Mouse (Mus musculus) hindbrain, embryonic 15.5 days (tissue): ENCODE results near the gene Agpat3. TPM values are rescaled to one million over a fixed set of nuclear protein-coding genes. Genes with fewer than 3 reads are reported as not detected.

Experiments
- ATAC-seq: fragments of 200-750 bp; cut with Nextera tagmentation; 2 replicates; pipeline ENCODE4 v1.8.0; 2017; ENCODE audit warnings: low read depth, moderate number of reproducible peaks, moderate TSS enrichment; ENCODE audit not compliant: low FRiP score
- H3K27ac ChIP-seq: fragments of 300-500 bp; sonication (generic); replicated peaks from 2 replicates; pipeline ENCODE4 v1.5.1; 2015; ENCODE audit warnings: mild to moderate bottlenecking, inconsistent platforms
- H3K27me3 ChIP-seq: fragments of 300-500 bp; sonication (generic); 2 replicates; pipeline ENCODE4 v1.6.1; 2015; ENCODE audit warnings: control low read depth, inconsistent platforms
- H3K36me3 ChIP-seq: fragments of 300-500 bp; sonication (generic); 2 replicates; pipeline ENCODE4 v1.6.1; 2015; ENCODE audit warnings: control low read depth, inconsistent platforms
- H3K4me1 ChIP-seq: fragments of 300-500 bp; sonication (generic); replicated peaks from 2 replicates; pipeline ENCODE4 v1.6.1; 2015; ENCODE audit warnings: control low read depth, inconsistent platforms
- H3K4me2 ChIP-seq: fragments of 300-500 bp; sonication (generic); 2 replicates; pipeline ENCODE4 v1.6.1; 2015; ENCODE audit warnings: moderate library complexity, mild to moderate bottlenecking, inconsistent platforms
- H3K4me3 ChIP-seq: fragments of 300-500 bp; sonication (generic); 2 replicates; pipeline ENCODE4 v1.5.1; 2015; ENCODE audit warnings: mild to moderate bottlenecking, inconsistent platforms
- H3K9ac ChIP-seq: fragments of 300-500 bp; sonication (generic); 2 replicates; pipeline ENCODE4 v1.6.1; 2015; ENCODE audit warnings: inconsistent platforms
- H3K9me3 ChIP-seq: fragments of 300-500 bp; sonication (generic); 2 replicates; pipeline ENCODE4 v1.6.1; 2016; ENCODE audit warnings: control low read depth, inconsistent platforms
- WGBS: fragments of 180-500 bp; shearing (Covaris S2); methylation state at CpG from one replicate; pipeline ENCODE4 v1.1.7; 2015; 5-methylcytosine and 5-hydroxymethylcytosine counted together
- polyA plus RNA-seq: library from polyadenylated mRNA; unstranded; fragments of >200 nt; fragmentation: Nextera tagmentation; extraction: Ambion mirVana; gene quantifications from 2 replicates; pipeline ENCODE4 v1.2.1, GENCODE M21; 2015

Agpat3 gene
- polyA plus RNA-seq, 1 experiment from 2014 or later: 83.5 TPM

DNA sequence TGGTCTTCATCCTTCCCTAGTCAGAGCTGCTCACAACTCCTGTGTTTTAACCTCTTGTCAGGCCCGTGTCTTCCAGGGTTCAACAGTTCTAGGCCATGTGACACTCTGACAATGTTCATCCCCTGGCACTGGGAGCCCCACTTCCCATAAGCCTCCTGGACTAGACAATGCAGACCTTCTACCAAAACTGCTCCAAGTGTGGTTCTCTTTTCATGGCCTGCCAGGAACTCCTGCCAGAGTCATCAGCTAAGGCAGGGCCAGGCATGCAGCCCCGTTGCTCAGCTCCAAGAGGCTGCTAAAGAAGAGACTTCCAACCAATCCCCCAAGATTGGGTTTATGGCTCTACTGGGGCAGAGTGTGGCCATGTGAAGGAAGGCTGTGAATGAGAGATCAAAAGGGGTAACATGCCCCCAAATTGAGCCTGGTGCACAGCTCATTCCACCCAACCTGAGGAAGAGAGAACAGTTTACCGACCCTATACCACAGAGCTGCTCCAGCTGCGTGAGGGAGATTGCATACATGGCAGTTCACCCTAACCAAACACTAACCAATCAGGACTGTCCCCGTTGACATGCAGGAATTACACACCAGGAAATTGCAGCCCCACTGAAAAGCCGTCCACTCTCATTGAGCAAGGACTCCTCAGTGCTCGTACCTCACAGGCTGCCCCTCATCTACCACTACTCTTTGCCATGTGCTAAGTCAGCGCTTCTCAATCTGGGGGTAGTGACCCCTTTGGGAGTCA lies 115.2 kb downstream of the Agpat3 start:
- Histone ChIP-seq H3K4me1 (peaks cover 11% of the 10 kb centered on the region; the same call in 1 of the 2 replicates), H3K36me3 (no peaks in the 10 kb centered on the region), H3K4me3 (no peak overlapping the region), H3K9ac (no peak overlapping the region), H3K4me2 (no peak overlapping the region), H3K9me3 (no peaks in the 10 kb centered on the region), H3K27me3 (no peaks in the 10 kb centered on the region), H3K27ac (no peak overlapping the region)
- 81% methylated on average over 8 of the region's 8 CpGs for WGBS
- peak; percentile 46; the same call in 1 of the 2 replicates for ATAC-seq

DNA sequence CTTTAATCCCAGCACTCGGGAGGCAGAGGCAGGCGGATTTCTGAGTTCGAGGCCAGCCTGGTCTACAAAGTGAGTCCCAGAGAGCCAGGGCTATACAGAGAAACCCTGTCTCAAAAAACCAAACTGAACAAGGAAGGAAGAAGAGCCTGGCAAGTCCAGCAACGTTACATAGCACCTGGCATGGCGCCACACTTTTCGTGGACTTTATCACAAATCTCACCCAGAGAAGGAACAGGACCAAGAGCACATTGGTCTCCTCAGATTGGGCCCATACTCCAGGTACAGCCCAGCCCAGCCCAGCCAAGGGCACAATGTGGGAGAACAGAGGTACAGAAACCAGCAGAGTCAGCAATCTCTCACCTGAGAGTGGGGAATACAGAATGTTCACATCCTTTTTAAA lies 118.5 kb downstream of the Agpat3 start:
- WGBS: 95% methylated on average over 6 of the region's 6 CpGs
- peaks cover 16% of the 10 kb centered on the region; the same call in 1 of the 2 replicates for H3K36me3 ChIP-seq
- ATAC-seq: no peak
- H3K27ac ChIP-seq: no peak overlapping the region
- no peaks in the 10 kb centered on the region for H3K9me3 ChIP-seq
- peaks cover 8% of the 10 kb centered on the region; the same call in 1 of the 2 replicates for H3K4me1 ChIP-seq
- H3K4me3 ChIP-seq: no peak overlapping the region
- no peak overlapping the region for H3K9ac ChIP-seq
- no peak overlapping the region for H3K4me2 ChIP-seq
- H3K27me3 ChIP-seq: no peaks in the 10 kb centered on the region

DNA sequence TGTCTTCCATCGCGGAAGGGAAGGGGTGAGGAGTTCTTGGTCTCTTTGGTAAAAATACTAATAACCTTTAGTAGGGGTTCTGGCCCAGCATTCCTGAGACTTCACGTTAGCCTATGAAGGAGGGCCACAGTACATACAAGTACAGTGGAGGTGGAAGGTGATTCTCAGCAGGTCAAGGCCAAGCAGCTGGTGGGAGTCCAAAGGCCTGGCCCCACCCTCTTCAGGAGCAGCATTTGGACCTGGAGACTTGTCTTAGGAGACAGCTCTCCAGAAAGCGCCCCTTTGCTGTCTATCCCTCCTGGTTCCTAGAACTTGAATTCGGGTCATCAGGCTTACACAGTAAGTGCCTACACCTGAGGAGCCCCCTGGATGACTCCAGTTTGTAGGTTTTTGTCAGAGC lies 119.1 kb downstream of the Agpat3 start:
- Histone ChIP-seq H3K9me3 (no peaks in the 10 kb centered on the region), H3K4me3 (no peak overlapping the region), H3K4me1 (peaks cover 8% of the 10 kb centered on the region; the same call in 1 of the 2 replicates), H3K4me2 (no peak overlapping the region), H3K27me3 (no peaks in the 10 kb centered on the region), H3K36me3 (peaks cover 16% of the 10 kb centered on the region; the same call in 1 of the 2 replicates), H3K9ac (no peak overlapping the region), H3K27ac (no peak overlapping the region)
- WGBS: 94% methylated on average over 5 of the region's 5 CpGs
- ATAC-seq: no peak

DNA sequence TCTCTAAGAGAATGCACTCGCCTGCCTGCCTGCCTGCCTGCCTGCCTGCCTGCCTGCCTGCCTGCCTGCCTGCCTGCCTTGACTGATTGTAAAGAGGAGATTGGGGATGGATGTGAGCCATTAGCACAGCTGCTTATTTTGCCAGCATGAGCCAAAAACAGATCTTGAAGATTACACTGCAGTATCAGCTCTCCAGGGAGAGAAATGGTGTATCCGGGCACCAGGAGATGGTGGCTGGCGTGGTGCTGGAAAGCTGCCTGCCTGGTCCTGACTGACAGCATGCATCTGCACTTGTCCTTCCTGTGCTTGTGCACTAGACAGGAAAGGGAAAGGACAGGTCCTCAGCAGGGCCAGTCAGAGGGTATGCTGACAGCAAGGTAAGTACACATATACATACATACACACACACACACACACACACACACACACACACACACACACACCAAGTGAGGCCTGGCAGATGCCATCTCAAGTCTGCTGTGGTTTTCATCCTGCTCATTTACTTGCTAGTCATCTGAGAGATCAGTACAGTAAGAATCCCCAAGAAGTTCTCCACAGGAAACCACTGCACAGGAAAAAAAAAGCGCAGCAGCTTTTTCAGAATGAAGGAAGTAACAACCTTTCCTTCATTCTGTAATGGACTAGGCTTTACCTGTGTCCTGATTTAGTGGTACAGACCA lies 119.8 kb downstream of the Agpat3 start:
- H3K4me3 ChIP-seq: no peak overlapping the region

DNA sequence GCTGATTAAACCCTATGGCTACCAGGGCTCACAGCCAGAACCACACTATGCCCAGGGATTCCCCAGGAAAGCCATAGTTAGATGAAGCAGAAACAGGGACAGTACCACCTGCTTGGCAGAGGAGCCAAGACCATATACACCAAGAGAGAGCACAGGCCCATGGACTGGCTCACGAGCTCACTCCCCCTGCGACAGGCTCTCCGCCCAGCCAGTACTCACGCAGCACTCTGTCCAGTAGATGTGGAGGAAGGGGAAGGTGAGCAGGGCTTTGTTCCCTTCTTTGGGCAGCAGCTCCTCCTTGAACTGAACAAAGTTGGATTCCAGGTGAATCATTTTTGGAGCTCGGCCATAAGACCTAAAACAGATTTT lies 123.7 kb downstream of the Agpat3 start:
- ATAC-seq: no peak
- H3K4me3 ChIP-seq: no peak overlapping the region
- H3K4me1 ChIP-seq: no peaks in the 10 kb centered on the region
- H3K9ac ChIP-seq: no peak overlapping the region
- H3K9me3 ChIP-seq: no peaks in the 10 kb centered on the region
- 93% methylated on average over 5 of the region's 5 CpGs for WGBS
- H3K27ac ChIP-seq: no peak overlapping the region
- H3K36me3 ChIP-seq: peaks cover 26% of the 10 kb centered on the region
- no peaks in the 10 kb centered on the region for H3K27me3 ChIP-seq
- H3K4me2 ChIP-seq: no peak overlapping the region

More for the DNA sequence above, 119.8 kb downstream of the Agpat3 start:
- no peak overlapping the region for H3K9ac ChIP-seq
- no peaks in the 10 kb centered on the region for H3K9me3 ChIP-seq
- H3K36me3 ChIP-seq: peaks cover 16% of the 10 kb centered on the region
- whole genome bisulfite sequencing: 69% methylated on average over 4 of the region's 4 CpGs
- no peak for ATAC-seq
- peaks cover 6% of the 10 kb centered on the region; the same call in 1 of the 2 replicates for H3K4me1 ChIP-seq
- no peaks in the 10 kb centered on the region for H3K27me3 ChIP-seq
- H3K27ac ChIP-seq: no peak overlapping the region
- H3K4me2 ChIP-seq: no peak overlapping the region

DNA sequence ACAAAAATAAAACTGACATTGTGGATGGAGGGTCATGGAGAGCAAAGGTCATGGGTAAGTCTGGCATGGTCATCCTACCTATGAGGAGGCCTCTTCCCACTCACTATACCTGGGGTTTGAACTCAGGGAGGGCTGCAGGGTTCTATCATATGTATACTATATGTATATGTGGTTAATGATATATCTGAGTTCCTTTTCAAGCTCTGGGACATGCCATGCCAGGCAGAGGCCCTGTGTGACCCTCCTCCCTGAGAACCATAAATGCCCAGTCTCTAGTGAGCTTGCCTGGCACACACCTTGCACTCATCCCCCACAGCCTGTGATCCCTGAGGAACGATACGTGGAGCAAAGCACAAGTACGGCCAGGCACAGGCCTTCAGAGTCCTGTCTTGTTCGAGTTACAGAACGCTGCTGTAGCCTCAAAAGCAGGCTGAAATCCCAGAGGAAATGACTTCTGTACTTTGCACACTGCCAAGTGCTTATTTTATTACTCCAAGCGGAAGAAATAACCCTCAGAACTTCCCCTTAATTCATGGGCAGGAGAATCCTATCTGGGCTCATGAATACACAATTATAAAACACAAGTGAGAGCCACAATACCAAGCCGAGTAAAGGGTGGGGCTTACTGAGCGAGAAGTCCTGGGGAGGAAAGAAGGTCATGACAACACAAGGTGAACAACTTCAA lies 124.3 kb downstream of the Agpat3 start:
- Histone ChIP-seq H3K4me1 (no peaks in the 10 kb centered on the region), H3K4me3 (no peak overlapping the region), H3K27ac (no peak overlapping the region), H3K9ac (no peak overlapping the region), H3K4me2 (no peak overlapping the region), H3K36me3 (peaks cover 26% of the 10 kb centered on the region), H3K27me3 (no peaks in the 10 kb centered on the region), H3K9me3 (no peaks in the 10 kb centered on the region)
- 86% methylated on average over 8 of the region's 8 CpGs for WGBS
- ATAC-seq: no peak

DNA sequence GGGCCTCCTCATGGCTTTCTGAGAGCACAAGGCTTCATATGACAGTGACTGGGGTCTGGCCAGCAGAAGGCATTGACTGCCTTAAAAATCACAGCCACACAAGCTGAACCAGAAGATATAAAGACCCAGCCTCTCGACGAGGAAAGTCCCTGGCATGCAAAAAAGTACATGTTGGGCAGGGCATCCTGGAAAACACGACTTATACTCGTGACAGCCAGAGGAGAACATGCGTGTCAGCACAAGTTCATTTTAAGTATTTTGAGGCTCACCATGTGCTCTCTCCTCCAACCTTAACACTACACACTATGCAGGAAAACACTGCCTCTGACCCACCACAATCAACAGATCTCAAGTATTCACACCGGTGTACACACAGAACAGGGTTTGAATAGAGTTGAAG lies 128.2 kb downstream of the Agpat3 start:
- H3K4me3 ChIP-seq: no peak overlapping the region
- no peak overlapping the region for H3K4me2 ChIP-seq
- H3K27me3 ChIP-seq: no peaks in the 10 kb centered on the region
- H3K9ac ChIP-seq: no peak overlapping the region
- H3K27ac ChIP-seq: no peak overlapping the region
- WGBS: 95% methylated on average over 6 of the region's 6 CpGs
- peaks cover 12% of the 10 kb centered on the region for H3K36me3 ChIP-seq
- ATAC-seq: no peak
- H3K9me3 ChIP-seq: no peaks in the 10 kb centered on the region
- H3K4me1 ChIP-seq: no peaks in the 10 kb centered on the region

DNA sequence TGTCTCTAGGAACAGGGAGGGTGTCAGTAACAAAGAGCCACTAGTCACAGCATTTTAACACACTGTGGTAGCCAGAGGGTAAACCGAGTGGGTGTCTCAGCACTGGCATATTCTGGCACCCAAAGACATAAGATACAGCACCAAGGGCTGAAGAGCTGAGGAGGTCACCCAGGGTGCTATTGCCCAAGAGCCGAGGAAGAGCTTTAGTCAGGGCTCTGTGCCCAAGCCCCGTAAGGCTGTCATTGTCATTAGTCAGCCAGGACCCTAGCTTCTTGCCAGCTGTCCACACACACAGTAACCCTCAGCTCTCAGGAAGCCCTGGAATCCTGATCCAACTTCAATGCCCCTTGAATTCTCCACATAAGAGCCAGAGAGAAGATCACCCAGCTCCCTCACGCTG lies 129.4 kb downstream of the Agpat3 start:
- ATAC-seq: no peak
- no peaks in the 10 kb centered on the region for H3K9me3 ChIP-seq
- no peak overlapping the region for H3K4me3 ChIP-seq
- H3K4me1 ChIP-seq: no peaks in the 10 kb centered on the region
- H3K27ac ChIP-seq: no peak overlapping the region
- H3K36me3 ChIP-seq: peaks cover 22% of the 10 kb centered on the region
- no peak overlapping the region for H3K9ac ChIP-seq
- no peaks in the 10 kb centered on the region for H3K27me3 ChIP-seq
- WGBS: 73% methylated on average over 4 of the region's 4 CpGs
- H3K4me2 ChIP-seq: no peak overlapping the region

DNA sequence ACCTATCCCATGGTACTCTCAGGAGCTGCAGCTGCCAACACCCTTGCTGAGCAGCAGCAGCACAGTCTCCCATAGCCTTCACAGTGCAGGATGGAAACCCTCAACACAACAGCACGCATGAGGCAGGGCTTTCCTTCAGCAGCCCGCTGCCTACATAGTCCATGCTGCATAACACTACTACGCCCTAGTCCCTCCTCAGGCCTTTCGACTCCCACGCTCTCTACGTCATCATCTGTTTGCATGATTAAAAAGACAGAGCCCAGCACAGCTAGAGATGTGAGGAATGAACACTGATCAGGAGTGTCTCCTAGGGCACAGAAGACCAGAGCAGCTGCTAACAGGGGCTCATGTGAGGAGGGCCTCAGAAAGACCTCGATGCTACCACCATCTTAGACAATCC lies 131.0 kb downstream of the Agpat3 start:
- ATAC-seq: no peak
- no peak overlapping the region for H3K4me2 ChIP-seq
- no peak overlapping the region for H3K4me3 ChIP-seq
- H3K36me3 ChIP-seq: peaks cover 23% of the 10 kb centered on the region
- H3K9me3 ChIP-seq: no peaks in the 10 kb centered on the region
- no peak overlapping the region for H3K27ac ChIP-seq
- H3K9ac ChIP-seq: no peak overlapping the region
- no peaks in the 10 kb centered on the region for H3K27me3 ChIP-seq
- H3K4me1 ChIP-seq: no peaks in the 10 kb centered on the region
- WGBS: 96% methylated on average over 7 of the region's 7 CpGs

DNA sequence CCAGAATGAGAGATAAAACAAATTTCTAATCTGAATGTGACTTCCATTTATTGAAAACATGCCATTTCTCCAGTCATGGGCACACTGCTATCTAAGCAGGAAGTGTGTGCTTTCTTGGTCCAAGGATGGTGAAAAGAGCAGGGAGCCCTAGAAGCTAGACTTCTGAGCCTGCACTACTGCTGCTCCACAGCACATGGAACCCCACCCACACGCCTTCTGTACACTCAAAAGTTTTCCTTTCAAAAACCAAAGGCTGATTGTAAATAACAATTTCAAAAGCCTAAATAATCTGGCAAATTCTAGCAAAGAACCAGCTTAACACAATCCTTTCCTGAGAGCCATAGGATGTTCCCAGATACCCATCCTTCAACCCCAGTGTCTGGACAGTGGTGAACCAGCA lies 132.8 kb downstream of the Agpat3 start:
- H3K36me3 ChIP-seq: peaks cover 36% of the 10 kb centered on the region

More for the DNA sequence above, 132.8 kb downstream of the Agpat3 start:
- H3K27ac ChIP-seq: no peak overlapping the region
- no peak for ATAC-seq
- 100% methylated on average over 1 of the region's 1 CpGs for WGBS
- H3K4me1 ChIP-seq: no peaks in the 10 kb centered on the region
- no peak overlapping the region for H3K4me2 ChIP-seq
- H3K27me3 ChIP-seq: no peaks in the 10 kb centered on the region
- no peak overlapping the region for H3K4me3 ChIP-seq
- H3K9me3 ChIP-seq: no peaks in the 10 kb centered on the region
- no peak overlapping the region for H3K9ac ChIP-seq
